Comparison of ENCODE assay signal across 16 mouse cellular contexts in genomic region chr5:120204316-120204715, GRCm38 (mm10).
DNase-seq lines count a peak whose midpoint lies in the region; ATAC-seq and TF ChIP-seq lines count a peak whose summit lies in the region.
"Had no signal": no experiment of that assay in that cellular context is flagged by ENCODE, and none has a peak within 500 bp of the region (broad histone marks: within the 10 kb centered on the region; RNA-seq: fewer than 3 reads in every experiment).

No protein-coding gene starts in this region.

- no peak for DNase-seq in kidney, adult 2 months
- DNase-seq in liver, postnatal 0 days = no peak
- DNase-seq in liver, embryonic 11.5 days (ENCODE audit: low spot score) = no peak
- DNase-seq in thymus, adult 2 months = no peak
- DNase-seq in thymus, postnatal 4 days = no peak
- no peak for DNase-seq in stomach, postnatal 0 days (ENCODE audit: low spot score)
- no peak for DNase-seq in urinary bladder, postnatal 36 days (ENCODE audit: low spot score in 2 of 2)
- DNase-seq: adrenal gland, postnatal 36 days; cerebellum, postnatal 10 days; layer of hippocampus, postnatal 36 days had no signal

- no peak for ATAC-seq in kidney, embryonic 15.5 days (replicated peaks; ENCODE audit: low FRiP score)
- no peak for ATAC-seq in liver, postnatal 0 days
- no peak for ATAC-seq in liver, embryonic 11.5 days (replicated peaks; ENCODE audit: low FRiP score)
- no peak for ATAC-seq in stomach, postnatal 0 days (ENCODE audit: low FRiP score, low TSS enrichment)

- TF ChIP-seq POLR2A in kidney, adult 2 months (IDR thresholded peaks at IDR 0.05; ENCODE audit: low read depth, low read length) = no peak
- TF ChIP-seq POLR2A in thymus, adult 2 months (IDR thresholded peaks at IDR 0.05; ENCODE audit: control insufficient read depth, extremely low read depth, insufficient read depth, low read length, poor library complexity) = no peak

- H3K27ac ChIP-seq in kidney, adult 2 months (ENCODE audit: insufficient read depth, low read depth, low read length) = no peak overlapping the region
- no peak overlapping the region for H3K27ac ChIP-seq in kidney, embryonic 15.5 days
- no peak overlapping the region for H3K27ac ChIP-seq in liver, postnatal 0 days (ENCODE audit: low read depth)
- no peak overlapping the region for H3K27ac ChIP-seq in liver, embryonic 11.5 days (ENCODE audit: low read depth, low read length)
- H3K27ac ChIP-seq in thymus, adult 2 months (ENCODE audit: control insufficient read depth, insufficient read depth, low read length) = no peak overlapping the region
- no peak overlapping the region for H3K27ac ChIP-seq in stomach, postnatal 0 days (replicated peaks)
- H3K27ac ChIP-seq: heart, embryonic 10.5 days; hindbrain, embryonic 15.5 days; midbrain, embryonic 12.5 days; stomach, embryonic 15.5 days had no signal

- H3K9ac ChIP-seq in kidney, embryonic 15.5 days = no peak overlapping the region
- H3K9ac ChIP-seq in liver, postnatal 0 days (replicated peaks) = no peak overlapping the region
- H3K9ac ChIP-seq in liver, embryonic 11.5 days (ENCODE audit: low read depth, low read length) = no peak overlapping the region
- H3K9ac ChIP-seq in stomach, postnatal 0 days (ENCODE audit: low read length) = no peak overlapping the region
- H3K9ac ChIP-seq: hindbrain, embryonic 15.5 days; midbrain, embryonic 12.5 days; stomach, embryonic 15.5 days had no signal

- WGBS in kidney, adult 2 months = 87% methylated on average over 3 of the region's 3 CpGs
- 84% methylated on average over 3 of the region's 3 CpGs for WGBS in kidney, embryonic 15.5 days
- WGBS in liver, postnatal 0 days (ENCODE audit: insufficient replicate concordance) = 71% methylated on average over 3 of the region's 3 CpGs
- WGBS in liver, embryonic 11.5 days = 66% methylated on average over 3 of the region's 3 CpGs
- WGBS in thymus, adult 2 months = 73% methylated on average over 3 of the region's 3 CpGs
- 82% methylated on average over 3 of the region's 3 CpGs for WGBS in stomach, postnatal 0 days

- no peaks in the 10 kb centered on the region for H3K9me3 ChIP-seq in kidney, embryonic 15.5 days (replicated peaks)
- H3K9me3 ChIP-seq in liver, postnatal 0 days (ENCODE audit: low read length) = no peaks in the 10 kb centered on the region
- no peaks in the 10 kb centered on the region for H3K9me3 ChIP-seq in liver, embryonic 11.5 days (ENCODE audit: control insufficient read depth, low read length)
- H3K9me3 ChIP-seq in stomach, postnatal 0 days (ENCODE audit: control insufficient read depth, low read length) = no peaks in the 10 kb centered on the region
- H3K9me3 ChIP-seq: heart, embryonic 10.5 days; hindbrain, embryonic 15.5 days; stomach, embryonic 15.5 days had no signal

- no peak overlapping the region for H3K4me2 ChIP-seq in kidney, embryonic 15.5 days
- no peak overlapping the region for H3K4me2 ChIP-seq in liver, postnatal 0 days (ENCODE audit: low read depth, low read length)
- H3K4me2 ChIP-seq in liver, embryonic 11.5 days = no peak overlapping the region
- no peak overlapping the region for H3K4me2 ChIP-seq in stomach, postnatal 0 days (replicated peaks; ENCODE audit: low read depth)
- H3K4me2 ChIP-seq: hindbrain, embryonic 15.5 days; midbrain, embryonic 12.5 days; stomach, embryonic 15.5 days had no signal

- no peaks in the 10 kb centered on the region for H3K27me3 ChIP-seq in kidney, adult 2 months (replicated peaks; ENCODE audit: control insufficient read depth, insufficient read depth, low read length)
- H3K27me3 ChIP-seq in kidney, embryonic 15.5 days = peaks cover 21% of the 10 kb centered on the region
- no peaks in the 10 kb centered on the region for H3K27me3 ChIP-seq in liver, postnatal 0 days (ENCODE audit: insufficient read depth, low read length)
- peaks cover 8% of the 10 kb centered on the region for H3K27me3 ChIP-seq in liver, embryonic 11.5 days (replicated peaks; ENCODE audit: control insufficient read depth, insufficient read depth, low read length)
- H3K27me3 ChIP-seq in thymus, adult 2 months (ENCODE audit: control insufficient read depth, insufficient read depth, low read length) = no peaks in the 10 kb centered on the region
- H3K27me3 ChIP-seq in stomach, postnatal 0 days (ENCODE audit: control insufficient read depth, insufficient read depth, low read length) = no peaks in the 10 kb centered on the region
- H3K27me3 ChIP-seq: hindbrain, embryonic 15.5 days; stomach, embryonic 15.5 days had no signal

- no peak for TF ChIP-seq EP300 in liver, postnatal 0 days (IDR thresholded peaks at IDR 0.05; ENCODE audit: low read depth)
- TF ChIP-seq EP300 in stomach, postnatal 0 days (optimal IDR thresholded peaks at IDR 0.05) = no peak

- no peaks in the 10 kb centered on the region for H3K4me1 ChIP-seq in kidney, adult 2 months (ENCODE audit: control insufficient read depth, insufficient read depth, low read length)
- H3K4me1 ChIP-seq in kidney, embryonic 15.5 days = 0 out of 2 replicates have a peak, but pooled peaks cover 11% of the 10 kb centered on the region
- no peaks in the 10 kb centered on the region for H3K4me1 ChIP-seq in liver, postnatal 0 days (ENCODE audit: insufficient read depth)
- no peaks in the 10 kb centered on the region for H3K4me1 ChIP-seq in liver, embryonic 11.5 days (replicated peaks; ENCODE audit: control insufficient read depth, insufficient read depth, low read length)
- no peaks in the 10 kb centered on the region for H3K4me1 ChIP-seq in thymus, adult 2 months (replicated peaks; ENCODE audit: control insufficient read depth, insufficient read depth, low read length)
- H3K4me1 ChIP-seq in stomach, postnatal 0 days (replicated peaks; ENCODE audit: control insufficient read depth, insufficient read depth) = no peaks in the 10 kb centered on the region
- H3K4me1 ChIP-seq: stomach, embryonic 15.5 days had no signal

- no peaks in the 10 kb centered on the region for H3K36me3 ChIP-seq in kidney, adult 2 months (ENCODE audit: control insufficient read depth, insufficient read depth, low read length)
- peaks cover 8% of the 10 kb centered on the region for H3K36me3 ChIP-seq in kidney, embryonic 15.5 days
- H3K36me3 ChIP-seq in liver, postnatal 0 days (replicated peaks; ENCODE audit: insufficient read depth, low read length) = no peaks in the 10 kb centered on the region
- peaks cover 8% of the 10 kb centered on the region for H3K36me3 ChIP-seq in liver, embryonic 11.5 days (ENCODE audit: control insufficient read depth, insufficient read depth, low read length)
- H3K36me3 ChIP-seq in thymus, adult 2 months (ENCODE audit: control insufficient read depth, insufficient read depth, low read length) = no peaks in the 10 kb centered on the region
- no peaks in the 10 kb centered on the region for H3K36me3 ChIP-seq in stomach, postnatal 0 days (ENCODE audit: control insufficient read depth, insufficient read depth, low read length)
- H3K36me3 ChIP-seq: hindbrain, embryonic 15.5 days; stomach, embryonic 15.5 days had no signal

- H3K4me3 ChIP-seq in kidney, adult 2 months (ENCODE audit: insufficient read depth, low read depth, low read length) = no peak overlapping the region
- H3K4me3 ChIP-seq in kidney, embryonic 15.5 days (replicated peaks) = no peak overlapping the region
- H3K4me3 ChIP-seq in liver, postnatal 0 days (ENCODE audit: low read depth, low read length) = no peak overlapping the region
- no peak overlapping the region for H3K4me3 ChIP-seq in liver, embryonic 11.5 days (ENCODE audit: low read depth, low read length)
- no peak overlapping the region for H3K4me3 ChIP-seq in thymus, adult 2 months (ENCODE audit: control insufficient read depth, insufficient read depth, low read length)
- no peak overlapping the region for H3K4me3 ChIP-seq in stomach, postnatal 0 days (ENCODE audit: low read depth, low read length)
- H3K4me3 ChIP-seq: forebrain, embryonic 10.5 days; heart, embryonic 10.5 days; hindbrain, embryonic 15.5 days; midbrain, embryonic 12.5 days; stomach, embryonic 15.5 days had no signal

- 0 out of 2 replicates have a peak, but pooled peaks have one; percentile 7 for TF ChIP-seq CTCF in kidney, adult 2 months (conservative IDR thresholded peaks at IDR 0.05; ENCODE audit: insufficient read depth, insufficient read length, low read depth, low read length)
- TF ChIP-seq CTCF in liver, postnatal 0 days (IDR thresholded peaks at IDR 0.05; ENCODE audit: low read depth) = peak; percentile 37
- TF ChIP-seq CTCF in thymus, adult 2 months (IDR thresholded peaks at IDR 0.05; ENCODE audit: borderline replicate concordance, control insufficient read depth, extremely low read depth, insufficient read depth, low read length, poor library complexity) = peak; percentile 15; the same call in 1 of the 2 replicates
- TF ChIP-seq CTCF in stomach, postnatal 0 days (IDR thresholded peaks at IDR 0.05; ENCODE audit: low read depth) = peak; percentile 37
